Mouse (Mus musculus) MEL (cell line): ENCODE data around the gene Tespa1. TPM values are rescaled to one million over a fixed set of nuclear protein-coding genes. Genes with fewer than 3 reads are reported as not detected.

ENCODE experiments used
- DNase-seq: peaks from one replicate; pipeline ENCODE4 v3.0.0; 2011; ENCODE audit warnings: low read depth, low spot score
- H3K27ac ChIP-seq: 2 replicates; pipeline ENCODE4 v1.5.1; 2012; ENCODE audit warnings: low read depth, mild to moderate bottlenecking, control low read depth, low read length, moderate library complexity; ENCODE audit not compliant: control insufficient read depth
- H3K27me3 ChIP-seq, 2 experiments: fragments of 150-350 bp in 1 of 2; sonication (generic) in 1 of 2; 2 replicates each; pipeline ENCODE4 v1.6.1; 2012; ENCODE audit warnings: low read length in 2 of 2, mild to moderate bottlenecking in 2 of 2, improper control_type of control experiment in 1 of 2, moderate library complexity in 1 of 2; ENCODE audit not compliant: insufficient read depth in 2 of 2, control insufficient read depth in 1 of 2
- H3K36me3 ChIP-seq, 2 experiments: 2 replicates each; pipeline ENCODE4 v1.6.1; 2012 to 2014; ENCODE audit warnings: low read length in 2 of 2, improper control_type of control experiment in 1 of 2, inconsistent platforms in 1 of 2, mild to moderate bottlenecking in 1 of 2; ENCODE audit not compliant: insufficient read depth in 2 of 2, control insufficient read depth in 1 of 2
- H3K4me1 ChIP-seq, 2 experiments: fragments of 150-350 bp in 1 of 2; sonication (generic) in 1 of 2; 2 replicates each; pipeline ENCODE4 v1.6.1; 2012; ENCODE audit warnings: low read length in 2 of 2, improper control_type of control experiment in 1 of 2, mild to moderate bottlenecking in 1 of 2; ENCODE audit not compliant: insufficient read depth in 2 of 2, control insufficient read depth in 1 of 2
- H3K4me3 ChIP-seq, 2 experiments: fragments of 150-350 bp in 1 of 2; sonication (generic) in 1 of 2; 2 replicates each; pipeline ENCODE4 v1.5.1; 2012; ENCODE audit warnings: low read depth in 2 of 2, low read length in 2 of 2, mild to moderate bottlenecking in 2 of 2, moderate library complexity in 2 of 2, control low read depth in 1 of 2, improper control_type of control experiment in 1 of 2; ENCODE audit not compliant: control insufficient read depth in 1 of 2, insufficient read depth in 1 of 2
- H3K79me2 ChIP-seq: 2 replicates; pipeline ENCODE4 v1.6.1; 2012; ENCODE audit warnings: mild to moderate bottlenecking, low read length, moderate library complexity; ENCODE audit not compliant: control insufficient read depth, poor library complexity, insufficient read depth
- H3K9ac ChIP-seq: 2 replicates; pipeline ENCODE4 v1.6.1; 2012; ENCODE audit warnings: low read depth, mild to moderate bottlenecking, control low read depth, low read length, moderate library complexity; ENCODE audit not compliant: control insufficient read depth, poor library complexity, severe bottlenecking
- H3K9me3 ChIP-seq: fragments of 150-350 bp; sonication (generic); replicated peaks from 2 replicates; pipeline ENCODE4 v1.6.1; 2012; ENCODE audit warnings: mild to moderate bottlenecking, low read length, improper control_type of control experiment, moderate library complexity; ENCODE audit not compliant: insufficient read depth
- BHLHE40 ChIP-seq: IDR thresholded peaks from 2 replicates; pipeline ENCODE4 v1.6.1; 2012; ENCODE audit warnings: low read depth, mild to moderate bottlenecking, inconsistent platforms, low read length, improper control_type of control experiment, borderline replicate concordance
- CHD2 ChIP-seq: IDR thresholded peaks from 2 replicates; pipeline ENCODE4 v1.6.1; 2011; ENCODE audit warnings: low read length, improper control_type of control experiment
- CTCF ChIP-seq, 3 experiments: IDR thresholded peaks in 2 of 3; conservative IDR thresholded peaks in 1 of 3; 2 replicates each; pipeline ENCODE4 v1.5.1; 2011 to 2012; ENCODE audit warnings: low read length in 3 of 3, low read depth in 2 of 3, mild to moderate bottlenecking in 2 of 3, improper control_type of control experiment in 1 of 3, inconsistent platforms in 1 of 3, mixed read lengths in 1 of 3, moderate library complexity in 1 of 3; ENCODE audit not compliant: control insufficient read depth in 1 of 3, insufficient read depth in 1 of 3, poor library complexity in 1 of 3, severe bottlenecking in 1 of 3
- E2F4 ChIP-seq: IDR thresholded peaks from 2 replicates; pipeline ENCODE4 v1.6.1; 2011; ENCODE audit warnings: low read depth, low read length, improper control_type of control experiment, borderline replicate concordance
- ELF1 ChIP-seq: IDR thresholded peaks from 2 replicates; pipeline ENCODE4 v1.6.1; 2014; ENCODE audit warnings: low read depth, mild to moderate bottlenecking, inconsistent platforms, low read length, improper control_type of control experiment, moderate library complexity
- EP300 ChIP-seq, 2 experiments: IDR thresholded peaks; 2 replicates each; pipeline ENCODE4 v1.6.1; 2011; ENCODE audit warnings: improper control_type of control experiment in 2 of 2, low read length in 2 of 2, low read depth in 1 of 2, mild to moderate bottlenecking in 1 of 2
- ETS1 ChIP-seq: IDR thresholded peaks from 2 replicates; pipeline ENCODE4 v1.6.1; 2012; ENCODE audit warnings: low read depth, mild to moderate bottlenecking, inconsistent platforms, low read length, improper control_type of control experiment, moderate library complexity
- GATA1 ChIP-seq: IDR thresholded peaks from 2 replicates; pipeline ENCODE4 v1.6.1; 2011; ENCODE audit warnings: low read depth, low read length, improper control_type of control experiment
- HCFC1 ChIP-seq: IDR thresholded peaks from 2 replicates; pipeline ENCODE4 v1.6.1; 2012; ENCODE audit warnings: low read depth, mild to moderate bottlenecking, inconsistent platforms, low read length, improper control_type of control experiment, moderate library complexity
- MAFK ChIP-seq: IDR thresholded peaks from 2 replicates; pipeline ENCODE4 v1.6.1; 2011; ENCODE audit warnings: low read depth, mild to moderate bottlenecking, low read length, improper control_type of control experiment, borderline replicate concordance
- MAX ChIP-seq: IDR thresholded peaks from 2 replicates; pipeline ENCODE4 v1.6.1; 2011; ENCODE audit warnings: low read length, improper control_type of control experiment
- MAZ ChIP-seq: IDR thresholded peaks from 2 replicates; pipeline ENCODE4 v1.6.1; 2012; ENCODE audit warnings: low read depth, mild to moderate bottlenecking, inconsistent platforms, low read length, improper control_type of control experiment
- MXI1 ChIP-seq: IDR thresholded peaks from 2 replicates; pipeline ENCODE4 v1.6.1; 2011; ENCODE audit warnings: mild to moderate bottlenecking, low read depth, low read length, improper control_type of control experiment
- MYB ChIP-seq: IDR thresholded peaks from 2 replicates; pipeline ENCODE4 v1.6.1; 2011; ENCODE audit warnings: mild to moderate bottlenecking, low read depth, low read length, improper control_type of control experiment
- NRF1 ChIP-seq: IDR thresholded peaks from 2 replicates; pipeline ENCODE4 v1.6.1; 2014; ENCODE audit warnings: low read depth, mild to moderate bottlenecking, inconsistent platforms, low read length, improper control_type of control experiment, moderate library complexity; ENCODE audit not compliant: poor library complexity, insufficient read depth, severe bottlenecking
- POLR2A ChIP-seq, 2 experiments: IDR thresholded peaks; 2 replicates each; pipeline ENCODE4 v1.6.1; 2011 to 2012; ENCODE audit warnings: low read length in 2 of 2, mild to moderate bottlenecking in 2 of 2, control low read depth in 1 of 2, improper control_type of control experiment in 1 of 2, low read depth in 1 of 2, moderate library complexity in 1 of 2; ENCODE audit not compliant: control insufficient read depth in 1 of 2, insufficient read depth in 1 of 2, poor library complexity in 1 of 2
- POLR2AphosphoS2 ChIP-seq: IDR thresholded peaks from 2 replicates; pipeline ENCODE4 v1.6.1; 2011; ENCODE audit warnings: low read length, improper control_type of control experiment
- POLR2AphosphoS5 ChIP-seq: IDR thresholded peaks from 2 replicates; pipeline ENCODE4 v1.6.1; 2012; ENCODE audit warnings: low read depth, borderline replicate concordance, mild to moderate bottlenecking, inconsistent platforms, low read length, moderate library complexity, mixed read lengths
- RAD21 ChIP-seq: IDR thresholded peaks from 2 replicates; pipeline ENCODE4 v1.6.1; 2011; ENCODE audit warnings: mild to moderate bottlenecking, low read depth, low read length, improper control_type of control experiment
- SIN3A ChIP-seq: IDR thresholded peaks from 2 replicates; pipeline ENCODE4 v1.6.1; 2012; ENCODE audit warnings: low read length, improper control_type of control experiment, inconsistent platforms
- SMC3 ChIP-seq: IDR thresholded peaks from 2 replicates; pipeline ENCODE4 v1.6.1; 2011; ENCODE audit warnings: low read depth, low read length, improper control_type of control experiment
- TAL1 ChIP-seq: IDR thresholded peaks from 2 replicates; pipeline ENCODE4 v1.6.1; 2012; ENCODE audit warnings: mild to moderate bottlenecking, inconsistent platforms, low read length, moderate library complexity, mixed read lengths
- TBP ChIP-seq: IDR thresholded peaks from 2 replicates; pipeline ENCODE4 v1.8.0; 2011; ENCODE audit warnings: low read depth, low read length, improper control_type of control experiment
- TCF12 ChIP-seq: IDR thresholded peaks from 2 replicates; pipeline ENCODE4 v1.6.1; 2014; ENCODE audit warnings: low read depth, mild to moderate bottlenecking, inconsistent platforms, low read length, improper control_type of control experiment, moderate library complexity
- UBTF ChIP-seq: IDR thresholded peaks from 2 replicates; pipeline ENCODE4 v1.6.1; 2012; ENCODE audit warnings: low read depth, mild to moderate bottlenecking, inconsistent platforms, low read length, improper control_type of control experiment, moderate library complexity, borderline replicate concordance; ENCODE audit not compliant: insufficient read depth
- USF2 ChIP-seq, 2 experiments: IDR thresholded peaks; 2 replicates each; pipeline ENCODE4 v1.6.1; 2011 to 2012; ENCODE audit warnings: improper control_type of control experiment in 2 of 2, low read length in 2 of 2, borderline replicate concordance in 1 of 2, inconsistent platforms in 1 of 2, low read depth in 1 of 2, mild to moderate bottlenecking in 1 of 2; ENCODE audit not compliant: insufficient read depth in 1 of 2
- ZKSCAN1 ChIP-seq: IDR thresholded peaks from 2 replicates; pipeline ENCODE4 v1.6.1; 2012; ENCODE audit warnings: low read depth, mild to moderate bottlenecking, inconsistent platforms, low read length, improper control_type of control experiment, moderate library complexity
- ZMIZ1 ChIP-seq: IDR thresholded peaks from 2 replicates; pipeline ENCODE4 v1.6.1; 2012; ENCODE audit warnings: low read depth, mild to moderate bottlenecking, inconsistent platforms, low read length, improper control_type of control experiment, moderate library complexity
- ZNF384 ChIP-seq: IDR thresholded peaks from 2 replicates; pipeline ENCODE4 v1.6.1; 2012; ENCODE audit warnings: low read depth, mild to moderate bottlenecking, inconsistent platforms, low read length, improper control_type of control experiment
- polyA plus RNA-seq, 2 experiments: library from polyadenylated mRNA; stranded (reverse) in 1 of 2; unstranded in 1 of 2; fragments of >175 nt in 1 of 2; fragments of >200 nt in 1 of 2; gene quantifications; 2 replicates each; pipeline versions ENCODE4 v1.2.1 to v1.2.4; 2012; ENCODE audit warnings: low replicate concordance in 2 of 2, low read depth in 1 of 2; ENCODE audit not compliant: insufficient read length in 2 of 2, insufficient read depth in 1 of 2, missing spikeins in 1 of 2
- total RNA-seq: library from RNA; depleted of rRNA; stranded (reverse); fragments of 300-350 nt; gene quantifications from 2 replicates; pipeline ENCODE4 v1.2.3, GENCODE M21; 2012

Tespa1 gene
- total and polyA plus RNA-seq, 3 experiments, result 2.7 to 3.5 TPM; not detected in 1

GRCm38 (mm10) chr10:130330711-130331110 lies 8.0 kb downstream of the Tespa1 start:
- Histone ChIP-seq H3K4me1 (peaks cover 3 to 4% of the 10 kb centered on the region in 2 experiments; a peak in 3 of 4 replicates), H3K4me3 (no peak overlapping the region), H3K9me3 (no peaks in the 10 kb centered on the region), H3K36me3 (peaks cover 0 to 2% of the 10 kb centered on the region in 2 experiments; a peak in 2 of 4 replicates), H3K27me3 (no peaks in the 10 kb centered on the region), H3K79me2 (no peaks in the 10 kb centered on the region), H3K27ac (no peak overlapping the region), H3K9ac (no peak overlapping the region)
- no peak for DNase-seq
- TF ChIP-seq CHD2 (no peak), SIN3A (no peak), E2F4 (no peak), ELF1 (no peak), USF2 (IDR thresholded peaks at IDR 0.05; ENCODE audit: borderline replicate concordance in 1 of 2, insufficient read depth in 1 of 2, low read depth in 1 of 2, low read length in 2 of 2) (no peak), RAD21 (no peak), MXI1 (no peak), MAX (no peak), GATA1 (no peak), POLR2A (IDR thresholded peaks at IDR 0.05; ENCODE audit: control insufficient read depth in 1 of 2, insufficient read depth in 1 of 2, low read depth in 1 of 2, low read length in 2 of 2, poor library complexity in 1 of 2) (no peak), ZKSCAN1 (no peak), MAFK (no peak), HCFC1 (no peak), NRF1 (no peak), SMC3 (no peak)

GRCm38 (mm10) chr10:130336385-130336784 lies 13.7 kb downstream of the Tespa1 start:
- no peaks in the 10 kb centered on the region for H3K9me3 ChIP-seq
- H3K27me3 ChIP-seq, result no peaks in the 10 kb centered on the region
- DNase-seq, result peak; percentile 51
- H3K4me3 ChIP-seq, result no peak overlapping the region
- H3K4me1 ChIP-seq, result peaks cover 7 to 18% of the 10 kb centered on the region in 2 experiments
- peak overlapping the region; percentile 77 for H3K27ac ChIP-seq
- no peak overlapping the region for H3K9ac ChIP-seq
- H3K36me3 ChIP-seq, result peaks cover 0 to 21% of the 10 kb centered on the region in 2 experiments; a peak in 2 of 4 replicates
- no peaks in the 10 kb centered on the region for H3K79me2 ChIP-seq
- TF ChIP-seq CHD2 (peak; percentile 34; the same call in 1 of the 2 replicates), SIN3A (peak; percentile 65), ZKSCAN1 (no peak), TBP (no peak), ZNF384 (0 out of 2 replicates have a peak, but pooled peaks have one; percentile 27), ZMIZ1 (no peak), TCF12 (peak; percentile 87), MAX (0 out of 2 replicates have a peak, but pooled peaks have one; percentile 22), NRF1 (no peak), USF2 (IDR thresholded peaks at IDR 0.05; ENCODE audit: borderline replicate concordance in 1 of 2, insufficient read depth in 1 of 2, low read depth in 1 of 2, low read length in 2 of 2) (no peak), TAL1 (peak; percentile 36), HCFC1 (no peak; the same call in 1 of the 2 replicates), MYB (no peak), BHLHE40 (peak; percentile 37; the same call in 1 of the 2 replicates), SMC3 (no peak), MAFK (0 out of 2 replicates have a peak, but pooled peaks have one; percentile 9), ELF1 (peak; percentile 62; the same call in 1 of the 2 replicates), CTCF (IDR thresholded peaks at IDR 0.05 in 2 of 3, conservative IDR thresholded peaks at IDR 0.05 in 1 of 3; ENCODE audit: control insufficient read depth in 1 of 3, insufficient read depth in 1 of 3, low read depth in 2 of 3, low read length in 3 of 3, poor library complexity in 1 of 3, severe bottlenecking in 1 of 3) (no peak), MAZ (no peak), POLR2AphosphoS5 (no peak), EP300 (IDR thresholded peaks at IDR 0.05; ENCODE audit: low read depth in 1 of 2, low read length in 2 of 2) (peak; percentile 90 to 93), POLR2A (IDR thresholded peaks at IDR 0.05; ENCODE audit: control insufficient read depth in 1 of 2, insufficient read depth in 1 of 2, low read depth in 1 of 2, low read length in 2 of 2, poor library complexity in 1 of 2) (no peak), UBTF (no peak), POLR2AphosphoS2 (no peak), ETS1 (peak; percentile 89)
